Mouse (Mus musculus) E14TG2a.4 (cell line): ENCODE measurements around the gene Zfp652.

Experiments used
- CTCF ChIP-seq: conservative IDR thresholded peaks from 2 replicates; pipeline ENCODE4 v1.5.1; 2014; ENCODE audit warnings: low read length
- NANOG ChIP-seq: IDR thresholded peaks from 2 replicates; pipeline ENCODE4 v1.6.1; 2014; ENCODE audit warnings: borderline replicate concordance, low read length, mixed read lengths
- POU5F1 ChIP-seq: IDR thresholded peaks from 2 replicates; pipeline ENCODE4 v1.6.1; 2014; ENCODE audit warnings: low read length, borderline replicate concordance

- TF ChIP-seq CTCF (no peak), NANOG (no peak), POU5F1 (no peak)
These were observed 2.9 kb upstream of the Zfp652 start for GRCm38 (mm10) chr11:95709534-95710040.
